Mouse (Mus musculus): ENCODE measurements around the gene Sept9. TPM values are rescaled to one million over a fixed set of nuclear protein-coding genes. Genes with fewer than 3 reads are reported as not detected.

Sept9 gene
- polyA plus RNA-seq, 1 experiment from 2014 or later: 165 TPM

GRCm38 (mm10) chr11:117242339-117243084, 43.1 kb downstream of the Sept9 start:
- Histone ChIP-seq H3K27ac (no peak overlapping the region), H3K9ac (no peak overlapping the region), H3K27me3 (replicated peaks) (no peaks in the 10 kb centered on the region), H3K9me3 (no peaks in the 10 kb centered on the region), H3K4me1 (no peaks in the 10 kb centered on the region), H3K4me3 (no peak overlapping the region), H3K4me2 (replicated peaks) (no peak overlapping the region), H3K36me3 (no peaks in the 10 kb centered on the region)
- 89% methylated on average over 10 of the region's 10 CpGs for WGBS
- no peak for ATAC-seq (ENCODE audit: low FRiP score, low read depth)

- H3K9ac ChIP-seq: no peak overlapping the region
- 89% methylated on average over 12 of the region's 12 CpGs for WGBS
- no peaks in the 10 kb centered on the region for H3K36me3 ChIP-seq
- H3K4me3 ChIP-seq: no peak overlapping the region
- ATAC-seq (ENCODE audit: low FRiP score, low read depth): no peak
- H3K27me3 ChIP-seq (replicated peaks): no peaks in the 10 kb centered on the region
- no peak overlapping the region for H3K27ac ChIP-seq
- no peak overlapping the region for H3K4me2 ChIP-seq (replicated peaks)
- H3K9me3 ChIP-seq: no peaks in the 10 kb centered on the region
- H3K4me1 ChIP-seq: peaks cover 4% of the 10 kb centered on the region
Measured at GRCm38 (mm10) chr11:117243536-117244290, 44.3 kb downstream of the Sept9 start.

GRCm38 (mm10) chr11:117245041-117245725, 45.7 kb downstream of the Sept9 start:
- 53% methylated on average over 8 of the region's 8 CpGs for WGBS
- no peak for ATAC-seq (ENCODE audit: low FRiP score, low read depth)
- Histone ChIP-seq H3K9ac (no peak overlapping the region), H3K27ac (no peak overlapping the region), H3K4me3 (no peak overlapping the region), H3K9me3 (no peaks in the 10 kb centered on the region), H3K36me3 (no peaks in the 10 kb centered on the region), H3K4me1 (peaks cover 13% of the 10 kb centered on the region), H3K4me2 (replicated peaks) (no peak overlapping the region), H3K27me3 (replicated peaks) (no peaks in the 10 kb centered on the region)

GRCm38 (mm10) chr11:117245846-117246245, 46.4 kb downstream of the Sept9 start:
- H3K36me3 ChIP-seq: no peaks in the 10 kb centered on the region
- H3K9ac ChIP-seq: no peak overlapping the region
- 80% methylated on average over 3 of the region's 3 CpGs for WGBS
- no peak for ATAC-seq (ENCODE audit: low FRiP score, low read depth)
- H3K27me3 ChIP-seq (replicated peaks): no peaks in the 10 kb centered on the region
- no peaks in the 10 kb centered on the region for H3K9me3 ChIP-seq
- H3K27ac ChIP-seq: no peak overlapping the region
- peaks cover 13% of the 10 kb centered on the region for H3K4me1 ChIP-seq
- no peak overlapping the region for H3K4me2 ChIP-seq (replicated peaks)
- H3K4me3 ChIP-seq: no peak overlapping the region

GRCm38 (mm10) chr11:117246286-117246685, 46.8 kb downstream of the Sept9 start:
- Histone ChIP-seq H3K27me3 (replicated peaks) (no peaks in the 10 kb centered on the region), H3K4me2 (replicated peaks) (no peak overlapping the region), H3K4me1 (peaks cover 13% of the 10 kb centered on the region), H3K36me3 (no peaks in the 10 kb centered on the region), H3K9ac (no peak overlapping the region), H3K9me3 (no peaks in the 10 kb centered on the region), H3K4me3 (no peak overlapping the region), H3K27ac (no peak overlapping the region)
- no peak for ATAC-seq (ENCODE audit: low FRiP score, low read depth)
- WGBS: 65% methylated on average over 8 of the region's 8 CpGs

- H3K36me3 ChIP-seq: no peaks in the 10 kb centered on the region
- WGBS: 81% methylated on average over 9 of the region's 9 CpGs
- no peak overlapping the region for H3K4me3 ChIP-seq
- no peak overlapping the region for H3K4me2 ChIP-seq (replicated peaks)
- no peaks in the 10 kb centered on the region for H3K27me3 ChIP-seq (replicated peaks)
- peaks cover 13% of the 10 kb centered on the region for H3K4me1 ChIP-seq
- no peak overlapping the region for H3K27ac ChIP-seq
- H3K9ac ChIP-seq: no peak overlapping the region
- ATAC-seq (ENCODE audit: low FRiP score, low read depth): no peak
- H3K9me3 ChIP-seq: no peaks in the 10 kb centered on the region
Measured at GRCm38 (mm10) chr11:117246981-117247431, 47.5 kb downstream of the Sept9 start.

GRCm38 (mm10) chr11:117247541-117247940, 48.1 kb downstream of the Sept9 start:
- H3K4me1 ChIP-seq: peaks cover 13% of the 10 kb centered on the region
- ATAC-seq (ENCODE audit: low FRiP score, low read depth): no peak
- no peaks in the 10 kb centered on the region for H3K36me3 ChIP-seq
- H3K4me3 ChIP-seq: no peak overlapping the region
- H3K9ac ChIP-seq: no peak overlapping the region
- no peak overlapping the region for H3K4me2 ChIP-seq (replicated peaks)
- no peaks in the 10 kb centered on the region for H3K27me3 ChIP-seq (replicated peaks)
- no peaks in the 10 kb centered on the region for H3K9me3 ChIP-seq
- 82% methylated on average over 5 of the region's 5 CpGs for WGBS
- H3K27ac ChIP-seq: no peak overlapping the region

GRCm38 (mm10) chr11:117248734-117249248, 49.3 kb downstream of the Sept9 start:
- H3K27ac ChIP-seq: no peak overlapping the region
- 61% methylated on average over 11 of the region's 11 CpGs for WGBS
- H3K27me3 ChIP-seq (replicated peaks): no peaks in the 10 kb centered on the region
- H3K4me1 ChIP-seq: peaks cover 21% of the 10 kb centered on the region
- no peaks in the 10 kb centered on the region for H3K9me3 ChIP-seq
- H3K36me3 ChIP-seq: no peaks in the 10 kb centered on the region
- ATAC-seq (ENCODE audit: low FRiP score, low read depth): no peak
- no peak overlapping the region for H3K9ac ChIP-seq
- no peak overlapping the region for H3K4me3 ChIP-seq
- no peak overlapping the region for H3K4me2 ChIP-seq (replicated peaks)

- 79% methylated on average over 18 of the region's 18 CpGs for WGBS
- no peak for ATAC-seq (ENCODE audit: low FRiP score, low read depth)
- H3K27me3 ChIP-seq (replicated peaks): no peaks in the 10 kb centered on the region
- no peaks in the 10 kb centered on the region for H3K36me3 ChIP-seq
- H3K9ac ChIP-seq: no peak overlapping the region
- H3K4me1 ChIP-seq: peaks cover 27% of the 10 kb centered on the region
- H3K4me2 ChIP-seq (replicated peaks): no peak overlapping the region
- no peak overlapping the region for H3K27ac ChIP-seq
- H3K9me3 ChIP-seq: no peaks in the 10 kb centered on the region
- no peak overlapping the region for H3K4me3 ChIP-seq
Measured at GRCm38 (mm10) chr11:117249282-117249984, 50.0 kb downstream of the Sept9 start.

GRCm38 (mm10) chr11:117249985-117250928, 50.8 kb downstream of the Sept9 start:
- no peak for ATAC-seq (ENCODE audit: low FRiP score, low read depth)
- Histone ChIP-seq H3K27ac (no peak overlapping the region), H3K9me3 (no peaks in the 10 kb centered on the region), H3K9ac (no peak overlapping the region), H3K27me3 (replicated peaks) (no peaks in the 10 kb centered on the region), H3K4me3 (no peak overlapping the region), H3K4me1 (peaks cover 31% of the 10 kb centered on the region), H3K36me3 (no peaks in the 10 kb centered on the region), H3K4me2 (replicated peaks) (no peak overlapping the region)
- 87% methylated on average over 22 of the region's 22 CpGs for WGBS

- Histone ChIP-seq H3K27me3 (replicated peaks) (no peaks in the 10 kb centered on the region), H3K9ac (no peak overlapping the region), H3K4me3 (no peak overlapping the region), H3K4me1 (peaks cover 38% of the 10 kb centered on the region), H3K9me3 (no peaks in the 10 kb centered on the region), H3K4me2 (replicated peaks) (no peak overlapping the region), H3K36me3 (no peaks in the 10 kb centered on the region), H3K27ac (no peak overlapping the region)
- 80% methylated on average over 4 of the region's 4 CpGs for WGBS
- ATAC-seq (ENCODE audit: low FRiP score, low read depth): no peak
Measured at GRCm38 (mm10) chr11:117251755-117252154, 52.3 kb downstream of the Sept9 start.
